Mouse (Mus musculus): ENCODE measurements at regions not wholly inside any gene's neighbourhood (a gene's known extent, or its start where the extent isn't known, plus 50 kb on each side); places are given as distances from the start of the nearest gene placed in this dataset.

GRCm38 (mm10) chr8:30826021-30826420 lies 2602.5 kb upstream of the 5930422O12Rik start:
- no peak for TF ChIP-seq CTCF (IDR thresholded peaks at IDR 0.05; ENCODE audit: low read depth, low read length)
- no peak for TF ChIP-seq POLR2A (IDR thresholded peaks at IDR 0.05; ENCODE audit: extremely low read depth, insufficient read depth, low read length)
